Mouse (Mus musculus) spleen, adult 2 months (tissue): Measurements from ENCODE around the gene App.

Source experiments
- CTCF ChIP-seq: fragments of 200-500 bp; IDR thresholded peaks from 2 replicates; pipeline ENCODE4 v1.5.1; 2011; ENCODE audit warnings: mild to moderate bottlenecking, inconsistent platforms; ENCODE audit not compliant: insufficient read depth, insufficient read length, insufficient replicate concordance; ENCODE audit errors: extremely low read depth
- POLR2A ChIP-seq: fragments of 200-500 bp; IDR thresholded peaks from 2 replicates; pipeline ENCODE4 v1.6.1; 2011; ENCODE audit warnings: low read depth, low read length, inconsistent platforms

- no peak for TF ChIP-seq CTCF
- TF ChIP-seq POLR2A: no peak
Measured at GRCm38 (mm10) chr16:85041153-85041959, 132.2 kb downstream of the App start.
